Mouse (Mus musculus) spleen, postnatal 14 days (tissue): ENCODE data around the gene Cldn7.
"Not testable (repeated sequence)": the region's sequence is repeated elsewhere in the genome, so short reads cannot be mapped to it uniquely, and the experiment has no call there.

Source experiments
- DNase-seq, 2 experiments: peaks; one replicate each; pipeline ENCODE4 v3.0.0; 2021 to 2022; ENCODE audit warnings: low spot score in 2 of 2

The Cldn7 gene

GRCm38 (mm10) chr11:70014051-70014450, 49.5 kb downstream of the Cldn7 start:
- DNase-seq: no peak

GRCm38 (mm10) chr11:70014880-70015558, 50.4 kb downstream of the Cldn7 start, which contains the start of gene Acadvl:
Acadvl (minus strand) TSS chr11:70015411.
- DNase-seq: peak; percentile 69 to 76

DNA sequence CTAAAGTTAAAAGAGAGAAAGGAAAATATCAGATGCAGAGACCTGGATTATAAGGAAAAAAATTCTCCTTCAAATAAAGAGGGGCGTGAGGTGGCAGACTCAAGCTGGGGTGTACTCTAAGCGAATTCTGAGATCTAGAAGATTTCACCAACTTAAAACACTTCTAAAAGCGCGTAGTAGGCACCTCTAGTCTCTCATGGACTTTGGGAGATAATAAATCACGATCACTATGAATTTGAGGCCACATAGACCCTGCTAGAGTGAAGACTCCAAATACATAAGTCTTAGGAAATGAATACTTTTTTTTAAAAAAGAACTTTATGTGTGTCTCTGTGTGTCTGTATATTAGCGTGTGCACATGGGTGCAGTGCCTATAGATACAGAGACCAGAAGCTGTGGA, 51.1 kb downstream of the Cldn7 start:
- no peak for DNase-seq

GRCm38 (mm10) chr11:70016177-70016576, 51.6 kb downstream of the Cldn7 start:
- DNase-seq: not testable (repeated sequence)

DNA sequence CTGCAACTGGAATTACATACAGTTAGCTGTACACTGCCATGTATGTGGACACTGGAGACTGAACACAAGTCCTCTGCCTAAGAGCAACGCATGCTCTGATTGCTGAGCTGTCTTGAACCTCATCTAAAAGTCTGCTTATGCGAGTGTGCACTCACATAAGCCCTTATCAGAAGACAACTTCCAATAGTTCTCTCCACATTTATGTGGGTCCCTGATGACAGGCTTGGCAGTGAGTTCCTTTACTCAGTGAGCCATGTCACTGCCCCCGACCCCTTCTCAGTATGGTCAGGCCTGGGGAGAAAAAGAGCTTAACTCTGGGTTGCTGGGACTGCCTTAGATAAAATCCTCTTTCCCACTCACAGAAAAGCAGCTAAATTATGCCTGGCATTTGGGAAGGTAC, 52.1 kb downstream of the Cldn7 start, which contains the start of gene Dlg4:
Dlg4 (plus strand) TSS at position 274 of the 400 bp plus-strand sequence.
- no peak for DNase-seq

GRCm38 (mm10) chr11:70017199-70017767, 52.7 kb downstream of the Cldn7 start:
- DNase-seq: no peak
